Mouse (Mus musculus) gastrocnemius, postnatal 10 days (tissue): ENCODE measurements around the gene Zbtb6. TPM values are rescaled to one million over a fixed set of nuclear protein-coding genes. Genes with fewer than 3 reads are reported as not detected.

ENCODE experiments used
- DNase-seq: peaks from one replicate; pipeline ENCODE4 v3.0.0; 2021; ENCODE audit warnings: mixed read lengths
- long read RNA-seq, 2 experiments: library from polyadenylated mRNA; stranded (forward); transcript quantifications; one replicate each; pipeline ENCODE4 v2.0.0; 2021
- total RNA-seq, 2 experiments: library from RNA; stranded (reverse); gene quantifications; 2 replicates each; pipeline ENCODE4 v1.2.3; 2021

Gene Zbtb6
- 1 to 10 TPM; 4.4 to 4.7 TPM for total RNA-seq
- long read RNA-seq, experiment 1, full-length matches to known transcripts, result 1 of 1 reads
- long read RNA-seq, experiment 1, partial matches to known transcripts, result 0 of 1 reads
- long read RNA-seq, experiment 1, other reads (novel, unspliced or antisense), result 0 of 1 reads
- long read RNA-seq, experiment 2, full-length matches to known transcripts, result 1 of 1 reads
- long read RNA-seq, experiment 2, partial matches to known transcripts, result 0 of 1 reads
- long read RNA-seq, experiment 2, other reads (novel, unspliced or antisense), result 0 of 1 reads

- peak; percentile 95 for DNase-seq
Measured at GRCm38 (mm10) chr2:37442611-37443591, at the start of gene Zbtb6, which contains the start of the genes Zbtb26 and Rabgap1. TSS of gene Zbtb6 (minus strand) at chr2:37443171. TSS of gene Zbtb26 (minus strand) at chr2:37443135. TSS of gene Rabgap1 (plus strand) at chr2:37443279.

- DNase-seq, result no peak
Measured at GRCm38 (mm10) chr2:37488956-37489355, 46.0 kb upstream of the Zbtb6 start.

- DNase-seq, result no peak
Measured at GRCm38 (mm10) chr2:37486408-37486807, 43.4 kb upstream of the Zbtb6 start.

GRCm38 (mm10) chr2:37485370-37485769 is 42.4 kb upstream of the Zbtb6 start:
- DNase-seq, result peak; percentile 21

GRCm38 (mm10) chr2:37484165-37484564 is 41.2 kb upstream of the Zbtb6 start:
- DNase-seq, result no peak

GRCm38 (mm10) chr2:37480039-37480438 is 37.1 kb upstream of the Zbtb6 start:
- DNase-seq, result no peak

GRCm38 (mm10) chr2:37479559-37479958 is 36.6 kb upstream of the Zbtb6 start:
- DNase-seq, result no peak

GRCm38 (mm10) chr2:37466266-37466665 is 23.3 kb upstream of the Zbtb6 start:
- no peak for DNase-seq

GRCm38 (mm10) chr2:37460707-37461106 is 17.7 kb upstream of the Zbtb6 start:
- DNase-seq, result no peak

GRCm38 (mm10) chr2:37452376-37452760 is 9.4 kb upstream of the Zbtb6 start:
- peak; percentile 5 for DNase-seq

GRCm38 (mm10) chr2:37451667-37452375 is 8.8 kb upstream of the Zbtb6 start:
- peak; percentile 96 for DNase-seq

- DNase-seq, result no peak
Measured at GRCm38 (mm10) chr2:37431609-37432008, 11.4 kb downstream of the Zbtb6 start.

- DNase-seq, result peak; percentile 71
Measured at GRCm38 (mm10) chr2:37430593-37431464, 12.1 kb downstream of the Zbtb6 start.

GRCm38 (mm10) chr2:37423671-37424070 is 19.3 kb downstream of the Zbtb6 start:
- DNase-seq, result no peak

GRCm38 (mm10) chr2:37422306-37423304 is 20.4 kb downstream of the Zbtb6 start, which contains the start of gene Rc3h2:
TSS of gene Rc3h2 (minus strand) at chr2:37422903.
- peak; percentile 87 for DNase-seq

GRCm38 (mm10) chr2:37421903-37422302 is 21.1 kb downstream of the Zbtb6 start:
- no peak for DNase-seq

GRCm38 (mm10) chr2:37395539-37395938 is 47.4 kb downstream of the Zbtb6 start:
- no peak for DNase-seq

- no peak for DNase-seq
Measured at GRCm38 (mm10) chr2:37382921-37383320, 60.0 kb downstream of the Zbtb6 start.

- DNase-seq, result peak; percentile 39
Measured at GRCm38 (mm10) chr2:37380189-37380588, 62.8 kb downstream of the Zbtb6 start.

- DNase-seq, result no peak
Measured at GRCm38 (mm10) chr2:37376018-37376417, 67.0 kb downstream of the Zbtb6 start.
